Comparison of ENCODE assay signal across 8 mouse cellular contexts in the genomic region with DNA sequence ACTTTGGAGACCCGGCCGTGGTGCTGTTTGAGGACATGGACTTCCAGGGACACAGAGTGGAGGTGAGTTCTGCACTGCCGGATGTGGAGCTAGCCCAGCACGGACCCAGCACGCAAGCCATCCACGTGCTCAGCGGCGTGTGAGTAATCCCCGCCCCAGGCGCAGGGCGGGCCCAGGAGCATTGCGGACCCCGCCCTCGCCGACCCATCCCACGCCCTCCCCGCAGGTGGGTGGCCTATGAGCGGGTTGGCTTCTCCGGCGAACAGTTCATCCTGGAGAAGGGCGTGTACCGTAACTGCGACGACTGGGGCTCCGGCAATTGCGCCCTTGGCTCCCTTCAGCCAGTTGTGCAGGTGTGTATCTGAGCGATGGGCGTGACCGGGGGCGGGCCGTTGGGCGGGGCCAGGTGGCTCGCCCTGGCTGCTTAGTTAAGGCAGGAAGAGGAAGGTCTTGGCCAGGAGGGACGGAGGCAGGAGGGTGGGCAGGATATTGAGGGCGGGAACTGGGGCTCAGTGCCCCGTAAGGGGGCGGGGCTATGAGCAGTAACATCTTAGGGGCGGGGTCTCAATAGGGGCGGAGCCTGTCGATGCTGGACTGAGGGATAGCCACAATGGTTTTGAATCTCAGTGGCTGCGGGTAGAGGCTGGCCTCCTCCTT. TPM values are rescaled to one million over a fixed set of nuclear protein-coding genes. Genes with fewer than 3 reads are reported as not detected.
A peak's percentile ranks its signal among the peaks of the same experiment; 100 is the strongest.
DNase-seq lines count a peak whose midpoint lies in the region; ATAC-seq and TF ChIP-seq lines count a peak whose summit lies in the region.

No protein-coding gene starts in this region.

- peaks cover 27% of the 10 kb centered on the region for H3K4me1 ChIP-seq in embryonic facial prominence, embryonic 10.5 days
- peaks cover 8% of the 10 kb centered on the region for H3K4me1 ChIP-seq in heart, embryonic 16.5 days (ENCODE audit: control insufficient read depth, insufficient read depth, low read length)
- H3K4me1 ChIP-seq in liver, embryonic 16.5 days (ENCODE audit: control insufficient read depth, low read depth, low read length), result peaks cover 12% of the 10 kb centered on the region
- H3K4me1 ChIP-seq in neural tube, embryonic 14.5 days (ENCODE audit: control insufficient read depth, insufficient read depth, low read length), result 0 out of 2 replicates have a peak, but pooled peaks cover 5% of the 10 kb centered on the region
- H3K4me1 ChIP-seq in testis, adult 2 months (ENCODE audit: control insufficient read depth, insufficient read depth, low read length), result peaks cover 5% of the 10 kb centered on the region

- peaks cover 29% of the 10 kb centered on the region for H3K27me3 ChIP-seq in embryonic facial prominence, embryonic 10.5 days (replicated peaks; ENCODE audit: low read depth, poor library complexity, severe bottlenecking)
- peaks cover 13% of the 10 kb centered on the region for H3K27me3 ChIP-seq in heart, embryonic 16.5 days (ENCODE audit: control insufficient read depth, insufficient read depth, low read length)
- H3K27me3 ChIP-seq in liver, embryonic 16.5 days (ENCODE audit: control insufficient read depth, insufficient read depth, low read depth, low read length), result peaks cover 13% of the 10 kb centered on the region
- H3K27me3 ChIP-seq in neural tube, embryonic 14.5 days (ENCODE audit: control insufficient read depth, insufficient read depth, low read length), result peaks cover 10% of the 10 kb centered on the region
- no peaks in the 10 kb centered on the region; the same call in 1 of the 2 replicates for H3K27me3 ChIP-seq in testis, adult 2 months (ENCODE audit: control insufficient read depth, insufficient read depth, low read length)

- TF ChIP-seq CTCF in testis, adult 2 months (IDR thresholded peaks at IDR 0.05; ENCODE audit: control insufficient read depth, insufficient read depth, insufficient replicate concordance, low read depth, low read length), result no peak

- H3K9ac ChIP-seq in heart, embryonic 16.5 days (ENCODE audit: low read length), result peak overlapping the region; percentile 36; the same call in 1 of the 2 replicates
- peak overlapping the region; percentile 9; the same call in 1 of the 2 replicates for H3K9ac ChIP-seq in liver, embryonic 16.5 days (ENCODE audit: low read depth, low read length)
- no peak overlapping the region for H3K9ac ChIP-seq in neural tube, embryonic 14.5 days (replicated peaks; ENCODE audit: low read depth, low read length)

- peak; percentile 39; the same call in 1 of the 2 replicates for TF ChIP-seq POLR2A in testis, adult 2 months (IDR thresholded peaks at IDR 0.05; ENCODE audit: control insufficient read depth, low read depth, low read length)

- no peaks in the 10 kb centered on the region for H3K36me3 ChIP-seq in embryonic facial prominence, embryonic 10.5 days (replicated peaks)
- no peaks in the 10 kb centered on the region for H3K36me3 ChIP-seq in heart, embryonic 16.5 days (ENCODE audit: control insufficient read depth, insufficient read depth)
- no peaks in the 10 kb centered on the region for H3K36me3 ChIP-seq in liver, embryonic 16.5 days (ENCODE audit: control insufficient read depth, insufficient read depth)
- no peaks in the 10 kb centered on the region for H3K36me3 ChIP-seq in neural tube, embryonic 14.5 days (ENCODE audit: control insufficient read depth, insufficient read depth, low read length)
- H3K36me3 ChIP-seq in testis, adult 2 months (ENCODE audit: control insufficient read depth, insufficient read depth, low read length), result no peaks in the 10 kb centered on the region

- peak overlapping the region; percentile 83 for H3K4me2 ChIP-seq in heart, embryonic 16.5 days (ENCODE audit: low read depth, low read length)
- H3K4me2 ChIP-seq in liver, embryonic 16.5 days (ENCODE audit: low read depth, low read length), result peak overlapping the region; percentile 72
- peak overlapping the region; percentile 70 for H3K4me2 ChIP-seq in neural tube, embryonic 14.5 days (ENCODE audit: low read depth, low read length)

- peak; percentile 76 for ATAC-seq in heart, embryonic 16.5 days (replicated peaks; ENCODE audit: extremely low read depth, insufficient read depth, low FRiP score)
- peak; percentile 86 for ATAC-seq in liver, embryonic 16.5 days (ENCODE audit: low read depth)
- ATAC-seq in neural tube, embryonic 14.5 days (ENCODE audit: low read depth), result peak; percentile 73

- under 1% methylated on average over 41 of the region's 41 CpGs for WGBS in embryonic facial prominence, embryonic 10.5 days
- under 1% methylated on average over 40 of the region's 41 CpGs for WGBS in heart, embryonic 16.5 days
- WGBS in liver, embryonic 16.5 days (ENCODE audit: insufficient replicate concordance), result under 1% methylated on average over 41 of the region's 41 CpGs
- WGBS in neural tube, embryonic 14.5 days, result 1% methylated on average over 39 of the region's 41 CpGs

- DNase-seq in A20 (ENCODE audit: low read depth, low spot score), result peak; percentile 99
- peak; percentile 62 for DNase-seq in adrenal gland, postnatal 10 days
- DNase-seq in embryonic facial prominence, embryonic 10.5 days (ENCODE audit: low spot score), result peak; percentile 87
- peak; percentile 82 to 94 for DNase-seq in kidney, postnatal 25 days

- peak overlapping the region; percentile 65 for H3K4me3 ChIP-seq in embryonic facial prominence, embryonic 10.5 days
- H3K4me3 ChIP-seq in heart, embryonic 16.5 days (ENCODE audit: low read length), result peak overlapping the region; percentile 55
- H3K4me3 ChIP-seq in liver, embryonic 16.5 days (ENCODE audit: low read depth, low read length), result peak overlapping the region; percentile 55
- H3K4me3 ChIP-seq in neural tube, embryonic 14.5 days (ENCODE audit: low read depth, low read length), result peak overlapping the region; percentile 37
- H3K4me3 ChIP-seq in testis, adult 2 months (ENCODE audit: control insufficient read depth, low read depth, low read length), result peak overlapping the region; percentile 81

- peak overlapping the region; percentile 61 for H3K27ac ChIP-seq in embryonic facial prominence, embryonic 10.5 days (replicated peaks)
- H3K27ac ChIP-seq in heart, embryonic 16.5 days (ENCODE audit: low read length), result no peak overlapping the region
- H3K27ac ChIP-seq in liver, embryonic 16.5 days (ENCODE audit: low read length), result no peak overlapping the region
- no peak overlapping the region for H3K27ac ChIP-seq in neural tube, embryonic 14.5 days (ENCODE audit: low read depth, low read length)
- H3K27ac ChIP-seq in testis, adult 2 months (ENCODE audit: control insufficient read depth, insufficient read depth, low read depth, low read length), result no peak overlapping the region

- no peaks in the 10 kb centered on the region for H3K9me3 ChIP-seq in embryonic facial prominence, embryonic 10.5 days
- peaks cover 3% of the 10 kb centered on the region; the same call in 1 of the 2 replicates for H3K9me3 ChIP-seq in heart, embryonic 16.5 days (replicated peaks; ENCODE audit: control insufficient read depth, low read length)
- H3K9me3 ChIP-seq in liver, embryonic 16.5 days (replicated peaks; ENCODE audit: control insufficient read depth, low read length), result peaks cover 2% of the 10 kb centered on the region; the same call in 1 of the 2 replicates
- H3K9me3 ChIP-seq in neural tube, embryonic 14.5 days (ENCODE audit: control insufficient read depth, low read length), result no peaks in the 10 kb centered on the region

RNA-seq across cellular contexts. Expression of a gene that starts 13.0 kb away (rescaled TPM):
- total RNA-seq in adrenal gland, postnatal 10 days (2021), result 10 to 100 TPM; 30.6 to 33.6 TPM
- 3.5 and 4.5 TPM in 2 replicates for polyA plus RNA-seq in embryonic facial prominence, embryonic 10.5 days (2016; fragmentation: Nextera tagmentation; extraction: Ambion mirVana)
- polyA plus RNA-seq in heart, embryonic 16.5 days (2015; fragmentation: Nextera tagmentation; extraction: Ambion mirVana), result 16.6 and 28.6 TPM in 2 replicates
- polyA plus RNA-seq in liver, embryonic 16.5 days (2015; fragmentation: Nextera tagmentation; extraction: Ambion mirVana), result 56.1 and 56.8 TPM in 2 replicates
- polyA plus RNA-seq in neural tube, embryonic 14.5 days (2014; fragmentation: Nextera tagmentation; extraction: Ambion mirVana), result 2.1 and 4.7 TPM in 2 replicates
- 2.0 and 660 TPM in 2 replicates for polyA plus RNA-seq in testis, adult 2 months (2012; rRNA removed)

RNA-seq across cellular contexts. Expression of a gene that starts 20.5 kb away (rescaled TPM):
- total RNA-seq in adrenal gland, postnatal 10 days (2021), result 1 to 10 TPM; 4.1 to 7.5 TPM
- 4.5 and 7.1 TPM in 2 replicates for polyA plus RNA-seq in embryonic facial prominence, embryonic 10.5 days (2016; fragmentation: Nextera tagmentation; extraction: Ambion mirVana)
- polyA plus RNA-seq in heart, embryonic 16.5 days (2015; fragmentation: Nextera tagmentation; extraction: Ambion mirVana), result 3.5 and 3.9 TPM in 2 replicates
- 1.3 TPM in 2 replicates for polyA plus RNA-seq in liver, embryonic 16.5 days (2015; fragmentation: Nextera tagmentation; extraction: Ambion mirVana)
- 21.7 and 26.9 TPM in 2 replicates for polyA plus RNA-seq in neural tube, embryonic 14.5 days (2014; fragmentation: Nextera tagmentation; extraction: Ambion mirVana)
- 457 and 483 TPM in 2 replicates for polyA plus RNA-seq in testis, adult 2 months (2012; rRNA removed)

RNA-seq across cellular contexts. Expression of a gene that starts 21.2 kb away (rescaled TPM):
- total RNA-seq in adrenal gland, postnatal 10 days (2021), result under 1 TPM; 0.82 to 0.96 TPM
- polyA plus RNA-seq in embryonic facial prominence, embryonic 10.5 days (2016; fragmentation: Nextera tagmentation; extraction: Ambion mirVana), result 4.1 and 7.1 TPM in 2 replicates
- 0.37 and 0.91 TPM in 2 replicates for polyA plus RNA-seq in heart, embryonic 16.5 days (2015; fragmentation: Nextera tagmentation; extraction: Ambion mirVana)
- 0.61 and 0.68 TPM in 2 replicates for polyA plus RNA-seq in liver, embryonic 16.5 days (2015; fragmentation: Nextera tagmentation; extraction: Ambion mirVana)
- 1.6 and 2.9 TPM in 2 replicates for polyA plus RNA-seq in neural tube, embryonic 14.5 days (2014; fragmentation: Nextera tagmentation; extraction: Ambion mirVana)
- polyA plus RNA-seq in testis, adult 2 months (2012; rRNA removed), result 2.3 and 2.4 TPM in 2 replicates

RNA-seq across cellular contexts. Expression of a gene that starts 28.2 kb away (rescaled TPM):
- total RNA-seq in adrenal gland, postnatal 10 days (2021), result under 1 TPM in 1 of 2 experiments, not detected in 1; 0.24 TPM
- polyA plus RNA-seq in embryonic facial prominence, embryonic 10.5 days (2016; fragmentation: Nextera tagmentation; extraction: Ambion mirVana), result not detected in 2 replicates
- 0.09 TPM in 1 of 2 replicates, not detected in the other for polyA plus RNA-seq in heart, embryonic 16.5 days (2015; fragmentation: Nextera tagmentation; extraction: Ambion mirVana)
- polyA plus RNA-seq in liver, embryonic 16.5 days (2015; fragmentation: Nextera tagmentation; extraction: Ambion mirVana), result not detected in 2 replicates
- not detected in 2 replicates for polyA plus RNA-seq in neural tube, embryonic 14.5 days (2014; fragmentation: Nextera tagmentation; extraction: Ambion mirVana)
- polyA plus RNA-seq in testis, adult 2 months (2012; rRNA removed), result 0.11 TPM in 2 replicates

RNA-seq across cellular contexts. Expression of a gene that starts 46.7 kb away (rescaled TPM):
- total RNA-seq in adrenal gland, postnatal 10 days (2021), result 100 to 1,000 TPM in 1 of 2 experiments, 10 to 100 TPM in 1; 94.4 to 103 TPM
- 300 and 316 TPM in 2 replicates for polyA plus RNA-seq in embryonic facial prominence, embryonic 10.5 days (2016; fragmentation: Nextera tagmentation; extraction: Ambion mirVana)
- polyA plus RNA-seq in heart, embryonic 16.5 days (2015; fragmentation: Nextera tagmentation; extraction: Ambion mirVana), result 213 and 218 TPM in 2 replicates
- 142 and 161 TPM in 2 replicates for polyA plus RNA-seq in liver, embryonic 16.5 days (2015; fragmentation: Nextera tagmentation; extraction: Ambion mirVana)
- 395 and 405 TPM in 2 replicates for polyA plus RNA-seq in neural tube, embryonic 14.5 days (2014; fragmentation: Nextera tagmentation; extraction: Ambion mirVana)
- 85.6 and 157 TPM in 2 replicates for polyA plus RNA-seq in testis, adult 2 months (2012; rRNA removed)

Comparison
In these comparisons a context has a peak if more than half of its experiments do, and no peak if none do; other contexts are left out.
1. RNA of a gene that starts 20.5 kb away (polyA plus RNA-seq): 457 to 483 TPM in testis, adult 2 months; 21.7 to 26.9 TPM in neural tube, embryonic 14.5 days, 4.5 to 7.1 TPM in embryonic facial prominence, embryonic 10.5 days, 3.5 to 3.9 TPM in heart, embryonic 16.5 days and 1.3 TPM in liver, embryonic 16.5 days; every median in the first group is over 10 times any median in the second.
2. Peak in every context shown above with its lines, with median percentiles within 50 percentile points of each other: DNase-seq, H3K4me3 ChIP-seq, ATAC-seq and H3K4me2 ChIP-seq.